Mouse (Mus musculus): ENCODE results near the gene Gca.

Gene Gca

GRCm38 (mm10) chr2:62664135-62664670, at the start of gene Gca:
Gene Gca, plus strand, starts transcription at chr2:62664285.
- DNase-seq, result peak; percentile 82 to 85

- DNase-seq, result no peak
Measured at GRCm38 (mm10) chr2:62618934-62619341, 45.1 kb upstream of the Gca start.

- DNase-seq, result no peak
Measured at GRCm38 (mm10) chr2:62619679-62620078, 44.4 kb upstream of the Gca start.

DNA sequence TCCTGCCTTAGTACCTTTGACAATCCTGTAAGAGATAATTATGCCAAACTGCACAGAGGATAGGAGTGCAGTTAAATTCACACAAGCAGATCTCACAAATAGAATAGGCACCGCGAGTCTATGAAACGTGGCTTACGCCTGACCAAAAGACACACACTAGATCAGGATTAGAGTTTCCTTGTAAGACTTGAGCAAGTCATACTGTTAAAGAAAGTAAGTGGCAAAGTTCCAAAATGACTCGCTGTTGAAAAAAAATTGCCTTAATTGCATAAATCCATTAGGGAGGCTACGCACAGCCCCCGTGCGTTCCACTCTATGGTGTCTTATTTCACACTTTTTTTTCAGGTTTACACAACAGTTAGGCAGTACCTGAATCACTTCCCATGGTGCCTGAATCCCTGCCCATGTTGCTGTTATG, 41.1 kb upstream of the Gca start:
- no peak for DNase-seq

DNA sequence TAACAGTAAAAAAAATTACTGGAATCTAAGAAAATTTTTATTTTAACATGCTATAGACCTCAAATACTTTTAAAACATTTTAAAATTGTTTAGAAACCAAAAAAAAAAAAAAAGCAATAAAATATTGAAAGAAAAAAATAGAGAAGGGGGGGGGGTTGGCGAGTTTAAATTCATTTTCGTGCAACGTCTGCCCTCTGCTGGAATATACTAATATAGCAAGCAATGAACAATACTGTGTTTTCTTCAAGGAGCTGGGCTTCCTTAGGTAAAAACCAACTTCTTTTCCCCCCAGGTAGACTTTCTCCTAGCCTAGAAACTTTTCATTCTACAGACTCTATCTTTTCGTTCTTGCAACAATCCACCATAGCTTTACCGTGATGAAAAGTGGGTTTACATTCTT, 36.4 kb upstream of the Gca start:
- DNase-seq, result no peak

- no peak for DNase-seq
Measured at GRCm38 (mm10) chr2:62628356-62628755, 35.7 kb upstream of the Gca start.

DNA sequence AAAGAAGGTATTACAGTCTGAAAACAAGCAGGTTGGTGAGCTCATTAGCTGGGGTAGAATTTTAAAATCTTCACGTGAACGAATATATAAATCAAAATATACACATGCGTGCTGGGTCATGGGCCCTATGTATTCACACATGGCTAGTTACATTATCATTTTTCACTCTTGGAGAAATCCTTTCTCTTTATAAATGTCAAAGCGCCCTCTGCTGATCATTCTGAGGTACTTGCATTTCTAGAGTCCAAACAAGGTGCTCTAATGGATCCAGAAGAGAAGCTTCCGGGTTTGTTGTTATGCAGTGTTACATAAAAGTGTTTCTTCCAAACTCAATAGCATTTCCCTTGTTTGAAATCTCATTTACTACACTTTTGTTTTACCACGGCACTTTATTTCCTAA, 33.6 kb upstream of the Gca start:
- DNase-seq, result peak; percentile 15 to 43

- no peak for DNase-seq
Measured at GRCm38 (mm10) chr2:62639869-62640268, 24.2 kb upstream of the Gca start.

- peak; percentile 15 to 30 for DNase-seq
Measured at GRCm38 (mm10) chr2:62643405-62644305, 20.4 kb upstream of the Gca start.

DNA sequence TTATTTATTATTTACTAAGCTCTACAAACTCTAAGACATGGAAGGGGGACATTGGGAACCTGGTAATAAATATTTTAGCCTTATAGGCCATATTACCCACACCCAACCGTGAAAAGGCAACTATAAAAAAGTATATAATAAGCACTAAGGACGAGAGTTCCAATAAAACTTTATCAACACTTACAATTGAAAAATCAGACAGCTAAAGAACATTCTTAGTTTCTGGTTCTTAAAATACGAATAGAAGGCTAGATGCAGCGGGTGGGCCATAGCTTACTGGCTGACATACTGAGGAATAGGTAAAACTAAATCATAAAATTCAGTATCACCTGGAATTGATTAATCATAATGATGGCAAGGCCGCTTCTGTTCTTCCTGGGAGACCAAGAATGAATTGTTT, 19.2 kb upstream of the Gca start:
- no peak for DNase-seq

DNA sequence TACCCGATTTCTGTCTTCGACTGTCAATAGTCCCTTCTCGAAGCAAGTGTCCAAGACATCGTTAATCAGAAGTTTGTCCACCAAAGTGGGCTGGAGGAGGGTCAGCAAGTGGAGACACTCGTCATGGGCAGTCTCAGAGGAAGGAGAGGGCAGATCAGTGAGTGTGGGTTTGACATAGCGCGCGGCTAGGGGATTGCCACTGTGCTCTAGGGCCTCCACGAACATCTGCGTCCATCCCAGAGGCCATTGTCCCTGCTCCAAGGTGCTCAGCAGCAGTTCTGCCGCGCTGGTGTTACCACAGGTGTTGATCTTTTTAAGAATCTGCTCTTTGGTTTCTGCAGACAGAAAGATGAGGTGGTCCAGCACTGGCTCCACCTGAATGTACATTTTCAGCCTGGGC, 18.6 kb upstream of the Gca start:
- peak in 1 of 2 experiments; percentile 13 for DNase-seq

DNA sequence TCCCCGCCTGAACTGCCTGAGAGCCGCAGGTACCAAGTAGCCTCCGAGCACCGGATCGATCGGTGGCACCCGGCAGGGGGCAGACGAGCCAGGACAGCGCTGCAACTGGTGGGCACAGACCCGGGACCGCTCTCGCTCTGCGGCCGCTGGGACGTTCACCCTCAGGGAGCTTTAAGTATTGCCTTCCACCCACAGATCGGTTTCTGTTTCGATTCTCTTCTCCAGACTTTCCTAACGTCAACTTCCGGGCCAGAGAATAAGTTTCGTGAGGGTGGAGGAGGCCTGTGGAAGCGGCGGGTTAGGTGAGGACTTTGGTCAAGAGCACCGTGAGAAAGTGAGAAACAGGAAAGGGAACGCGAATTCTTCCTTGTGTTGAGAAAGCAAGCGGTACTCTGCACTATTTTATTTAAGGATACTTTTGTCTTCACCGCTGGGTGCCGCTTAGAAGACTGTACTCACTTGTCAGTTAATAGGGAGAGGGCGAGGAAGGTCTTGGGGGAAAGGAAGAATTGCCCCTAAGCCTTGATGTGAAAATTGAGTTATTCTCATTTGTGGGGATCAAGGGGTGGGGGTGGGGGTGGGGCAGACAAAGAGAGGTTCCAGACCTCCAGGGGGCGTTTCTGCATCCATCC, 18.0 kb upstream of the Gca start, which contains the start of gene Ifih1:
Gene Ifih1 (minus strand): TSS at position 242 of the 632 bp plus-strand sequence.
- peak; percentile 61 to 65 for DNase-seq

DNA sequence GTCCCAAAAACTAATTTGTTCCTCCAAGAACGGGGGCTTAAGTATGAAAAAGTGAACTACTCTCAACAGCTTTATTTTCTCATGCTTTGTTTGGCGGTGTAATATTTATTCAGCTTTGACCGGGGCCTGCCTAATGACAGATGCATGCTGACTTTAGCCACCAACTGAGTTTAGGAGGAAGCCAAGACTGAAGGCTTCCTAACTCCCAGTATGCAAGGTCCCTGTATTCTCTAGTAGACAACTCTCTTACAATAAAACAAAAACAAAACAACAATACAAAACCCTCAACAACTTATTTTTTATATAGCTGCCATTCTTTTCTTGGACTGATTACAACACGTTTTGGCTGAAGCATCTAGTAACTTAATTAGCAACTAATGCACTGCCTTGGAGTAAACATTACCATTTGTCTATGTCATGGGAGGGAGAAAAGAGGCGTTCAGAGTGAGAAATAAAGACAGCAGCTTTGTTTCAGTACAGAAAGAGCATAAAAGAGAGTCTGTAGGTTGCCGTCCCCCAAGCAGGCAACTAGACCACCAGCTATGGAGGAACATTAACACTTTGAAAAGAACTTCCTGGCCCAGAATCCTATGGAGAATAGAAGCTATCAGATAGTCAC, 17.3 kb upstream of the Gca start:
- DNase-seq, result no peak

DNA sequence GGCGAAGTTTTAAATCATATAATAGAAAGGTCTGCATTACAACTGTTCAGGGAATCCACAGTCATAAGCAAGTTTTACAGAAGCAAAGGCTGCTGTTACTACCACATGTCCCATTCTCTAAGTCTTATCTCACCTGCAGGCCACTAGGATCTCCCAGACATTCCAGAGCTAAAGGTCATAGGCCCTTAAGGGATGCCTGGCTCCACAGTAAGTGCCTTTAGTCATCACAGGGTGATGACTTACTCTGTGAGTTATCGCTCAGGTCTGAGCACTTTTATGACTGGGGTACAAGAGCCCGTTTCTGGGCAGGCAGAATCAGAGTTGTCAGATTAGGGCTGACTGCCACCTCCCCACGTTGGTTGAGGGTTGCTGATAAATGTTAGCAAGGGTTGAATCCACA, 12.2 kb upstream of the Gca start:
- DNase-seq, result no peak

GRCm38 (mm10) chr2:62652466-62652865, 11.6 kb upstream of the Gca start:
- no peak for DNase-seq

GRCm38 (mm10) chr2:62654519-62655338, 9.4 kb upstream of the Gca start:
- peak; percentile 44 to 73 for DNase-seq

GRCm38 (mm10) chr2:62656072-62656471, 8.0 kb upstream of the Gca start:
- no peak for DNase-seq

- no peak for DNase-seq
Measured at GRCm38 (mm10) chr2:62660565-62660964, 3.5 kb upstream of the Gca start.

GRCm38 (mm10) chr2:62662560-62662959, 1.5 kb upstream of the Gca start:
- DNase-seq, result no peak

DNA sequence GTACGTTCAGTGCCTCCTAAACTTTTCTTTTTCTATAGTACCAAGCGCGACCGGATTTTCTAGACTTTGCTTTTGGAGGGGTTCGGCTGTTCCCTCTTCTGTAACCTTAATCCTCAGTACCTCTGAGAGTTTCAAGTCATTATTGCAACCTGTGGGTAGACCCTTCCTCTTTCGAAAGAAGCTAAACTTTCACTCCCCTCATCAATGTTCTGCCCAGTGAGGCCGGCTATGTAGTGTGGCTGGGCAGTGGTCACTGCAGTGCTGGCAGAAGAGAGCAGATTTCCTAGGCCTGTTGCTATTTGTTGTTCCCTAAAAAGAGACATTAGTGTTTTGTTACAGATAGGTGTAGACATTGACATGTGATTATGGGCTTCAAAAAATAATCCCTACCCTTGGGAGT, 754 bp downstream of the Gca start:
- DNase-seq, result no peak

- DNase-seq, result peak; percentile 17 to 50
Measured at GRCm38 (mm10) chr2:62665536-62665935, 1.5 kb downstream of the Gca start.

- no peak for DNase-seq
Measured at GRCm38 (mm10) chr2:62669848-62670247, 5.8 kb downstream of the Gca start.

DNA sequence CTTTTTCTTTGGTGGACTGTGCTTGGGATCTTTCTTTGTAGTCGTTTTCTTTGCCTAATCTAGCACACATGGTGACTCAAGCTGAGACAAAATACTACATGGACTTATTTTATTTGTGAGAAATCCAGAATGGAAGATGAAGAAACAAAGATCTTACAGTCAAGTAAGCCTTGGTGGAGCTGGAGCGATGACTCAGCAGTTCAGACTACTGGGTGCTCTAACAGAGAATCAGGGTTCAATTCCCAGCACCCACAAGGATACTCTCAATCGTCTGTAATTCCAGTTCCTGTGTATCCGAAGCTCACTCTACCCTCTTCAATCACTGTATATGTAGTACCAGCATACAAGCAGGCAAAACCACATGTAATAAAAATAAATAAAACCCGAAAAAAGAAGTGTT, 6.2 kb downstream of the Gca start:
- no peak for DNase-seq

All from kidney, adult 8-10 months (tissue).